Mouse (Mus musculus): Measurements from ENCODE around the gene Ppp2r2c.

DNA sequence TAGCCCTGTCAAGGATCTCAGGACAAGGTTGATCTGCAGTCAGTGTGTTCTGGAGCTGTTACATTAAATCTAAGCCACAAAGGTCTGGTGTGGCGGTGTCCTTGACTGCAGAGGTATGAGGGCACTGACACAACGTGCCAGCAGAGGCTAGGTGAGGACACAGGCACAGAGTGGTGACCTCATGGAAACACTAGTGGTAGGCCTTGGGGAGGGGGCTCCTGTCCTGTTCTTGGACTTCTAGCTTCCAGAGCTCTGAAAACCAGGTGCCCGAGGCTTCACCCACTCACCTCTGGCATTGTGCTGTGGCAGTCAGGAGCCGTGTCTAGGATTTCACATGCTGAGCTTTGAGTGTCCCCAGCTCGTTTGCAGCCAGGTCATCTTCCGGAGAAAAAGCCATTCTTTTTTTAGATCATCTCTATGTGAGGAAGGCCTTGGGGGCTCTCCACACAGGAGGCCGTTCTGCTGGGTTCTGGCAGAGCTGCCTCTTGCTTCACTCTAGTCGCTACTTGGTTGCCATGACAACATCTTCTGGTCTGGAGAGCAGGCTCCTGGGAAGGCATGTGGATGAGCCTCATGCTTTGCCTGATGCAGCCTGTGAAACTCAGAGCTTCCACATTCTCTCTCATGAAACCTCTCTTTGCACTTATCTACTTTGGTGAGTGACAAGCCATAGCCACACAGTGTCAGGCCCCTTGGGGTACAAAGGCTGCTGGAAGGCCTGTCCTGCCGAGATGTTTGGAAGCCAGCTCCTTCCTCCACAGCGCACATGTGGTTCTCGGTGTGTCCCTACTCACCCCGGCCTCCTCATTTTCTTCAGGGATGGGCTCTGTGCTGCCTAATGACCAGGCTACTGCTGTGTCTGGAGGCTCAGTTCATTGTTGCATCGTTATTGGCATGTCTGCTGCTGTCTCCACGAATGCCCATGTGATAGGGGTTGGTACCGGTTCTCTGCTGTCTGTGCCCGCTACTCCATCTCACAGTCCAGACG is 67.5 kb downstream of the Ppp2r2c start:
- TF ChIP-seq CTCF (IDR thresholded peaks at IDR 0.05; ENCODE audit: low read depth) (no peak), EP300 (IDR thresholded peaks at IDR 0.05; ENCODE audit: low read depth) (no peak)

All from liver, embryonic 14.5 days (tissue).